Mouse (Mus musculus) cerebellum, postnatal 25 days (tissue): ENCODE data around the gene Sdhc.
A peak's percentile ranks its signal among the peaks of the same experiment; 100 is the strongest.
"Not testable (repeated sequence)": the region's sequence is repeated elsewhere in the genome, so short reads cannot be mapped to it uniquely, and the experiment has no call there.

Source experiments
- DNase-seq, 2 experiments: peaks; one replicate each; pipeline ENCODE4 v3.0.0; 2021; ENCODE audit warnings: mixed read lengths in 2 of 2

The Sdhc gene

GRCm38 (mm10) chr1:171078419-171078818 lies 72.0 kb downstream of the Sdhc start:
- DNase-seq, result not testable (repeated sequence)

DNA sequence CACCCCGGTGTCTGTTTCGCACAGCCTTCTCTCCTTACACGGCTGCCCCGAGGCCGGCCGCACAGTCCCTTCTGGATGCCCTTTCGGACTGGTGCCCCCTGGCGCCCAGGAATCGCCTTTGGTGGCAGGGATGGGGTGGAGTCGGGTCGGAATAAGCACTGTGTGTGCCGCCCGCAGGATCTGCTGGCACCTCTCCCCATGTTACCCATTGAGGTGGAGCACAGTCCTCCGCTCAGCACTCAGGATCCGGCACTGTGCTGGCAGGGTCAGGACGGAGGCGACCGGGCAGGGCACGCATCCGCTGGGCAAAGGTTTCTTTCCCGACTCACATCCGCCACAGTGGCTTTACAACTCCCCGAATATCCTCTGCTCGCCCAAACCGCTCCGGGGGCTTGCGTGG lies 72.4 kb downstream of the Sdhc start:
- DNase-seq, result peak; percentile 48 to 67

DNA sequence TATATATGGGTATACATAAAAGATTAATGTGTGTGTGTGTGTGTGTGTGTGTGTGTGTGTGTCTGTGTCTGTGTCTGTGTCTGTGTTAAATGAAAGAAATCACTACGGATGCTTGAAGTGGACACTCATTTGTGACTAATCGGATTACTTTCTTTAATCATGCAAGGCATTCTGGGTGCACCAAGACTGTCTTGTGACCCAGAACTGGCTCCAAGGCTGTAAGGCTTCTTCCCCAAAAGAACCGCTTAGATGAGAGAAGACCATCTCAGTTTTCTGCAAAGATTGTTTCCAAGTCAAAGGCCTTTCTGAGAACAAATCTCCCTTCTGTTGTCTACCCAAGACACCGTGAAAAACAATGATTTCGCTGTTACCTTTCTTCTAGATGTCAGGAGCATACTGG lies 73.2 kb downstream of the Sdhc start:
- DNase-seq, result not testable (repeated sequence)
